Mouse (Mus musculus): ENCODE data around the gene Antxr1. TPM values are rescaled to one million over a fixed set of nuclear protein-coding genes. Genes with fewer than 3 reads are reported as not detected.

Antxr1 gene
- polyA plus RNA-seq, 1 experiment from 2014 or later = 10.3 TPM

DNA sequence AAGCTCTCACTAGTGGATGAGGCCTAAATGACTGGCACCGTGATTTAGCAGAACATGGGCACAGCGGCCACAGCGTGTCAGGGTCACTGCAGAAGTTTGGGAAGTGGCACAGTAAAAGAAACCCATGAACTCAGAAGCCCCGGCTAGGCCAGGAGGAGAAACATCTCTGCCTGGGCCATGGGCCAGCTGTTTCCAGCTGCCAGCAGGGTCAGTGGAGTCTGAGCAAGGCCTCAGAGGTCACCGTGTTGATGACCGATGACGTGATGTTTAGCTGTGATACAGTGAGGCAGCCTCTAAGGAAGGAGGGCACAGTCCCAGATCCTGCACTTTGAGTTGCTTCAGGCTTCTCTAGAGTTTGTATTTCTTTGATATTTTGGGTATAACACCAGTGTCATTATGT, 122.4 kb downstream of the Antxr1 start:
- 79% methylated on average over 7 of the region's 7 CpGs for WGBS
- no peaks in the 10 kb centered on the region for H3K27me3 ChIP-seq (ENCODE audit: control insufficient read depth, insufficient read depth, low read length)

DNA sequence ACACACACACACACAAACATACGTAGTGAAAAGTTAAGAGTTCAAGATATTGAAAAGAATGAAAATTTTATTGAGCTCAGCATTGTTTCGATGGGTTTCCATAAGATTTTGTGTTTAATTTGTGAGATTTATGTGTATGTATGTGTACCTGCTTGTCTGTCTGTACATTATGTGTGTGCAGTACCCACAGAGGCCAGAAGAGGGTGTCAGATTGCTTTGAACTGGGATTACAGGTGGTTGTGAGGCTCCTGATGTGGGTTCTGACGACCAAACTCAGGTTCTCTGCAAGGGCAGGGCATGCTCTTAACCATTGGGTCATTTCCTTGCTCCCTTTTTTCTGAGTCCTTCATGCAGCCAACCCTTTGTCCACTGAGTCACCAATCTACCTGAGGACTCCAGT, 124.1 kb downstream of the Antxr1 start:
- Histone ChIP-seq H3K4me2 (ENCODE audit: low read depth, low read length) (no peak overlapping the region), H3K36me3 (replicated peaks; ENCODE audit: control insufficient read depth, insufficient read depth, low read depth, low read length) (no peaks in the 10 kb centered on the region; the same call in 1 of the 2 replicates), H3K4me3 (ENCODE audit: low read depth, low read length) (no peak overlapping the region), H3K27me3 (ENCODE audit: control insufficient read depth, insufficient read depth, low read length) (no peaks in the 10 kb centered on the region), H3K9me3 (replicated peaks; ENCODE audit: control insufficient read depth, low read length) (no peaks in the 10 kb centered on the region), H3K27ac (replicated peaks; ENCODE audit: low read depth, low read length) (no peak overlapping the region), H3K4me1 (ENCODE audit: control insufficient read depth, insufficient read depth, low read length) (no peaks in the 10 kb centered on the region), H3K9ac (replicated peaks; ENCODE audit: low read length) (no peak overlapping the region)
- DNase-seq (ENCODE audit: low spot score) (no peak), ATAC-seq (replicated peaks; ENCODE audit: insufficient number of reproducible peaks, low FRiP score, low TSS enrichment, low read depth) (no peak)
- 81% methylated on average over 3 of the region's 3 CpGs for WGBS

More for the DNA sequence above, 122.4 kb downstream of the Antxr1 start:
- Histone ChIP-seq H3K4me3 (ENCODE audit: low read depth, low read length) (no peak overlapping the region), H3K27ac (replicated peaks; ENCODE audit: low read depth, low read length) (no peak overlapping the region), H3K36me3 (replicated peaks; ENCODE audit: control insufficient read depth, insufficient read depth, low read depth, low read length) (no peaks in the 10 kb centered on the region; the same call in 1 of the 2 replicates), H3K4me2 (ENCODE audit: low read depth, low read length) (no peak overlapping the region), H3K9ac (replicated peaks; ENCODE audit: low read length) (no peak overlapping the region), H3K4me1 (ENCODE audit: control insufficient read depth, insufficient read depth, low read length) (no peaks in the 10 kb centered on the region), H3K9me3 (replicated peaks; ENCODE audit: control insufficient read depth, low read length) (no peaks in the 10 kb centered on the region)
- ATAC-seq (replicated peaks; ENCODE audit: insufficient number of reproducible peaks, low FRiP score, low TSS enrichment, low read depth) (no peak), DNase-seq (ENCODE audit: low spot score) (no peak)

GRCm38 (mm10) chr6:87207373-87207982, 128.1 kb downstream of the Antxr1 start:
- H3K4me3 ChIP-seq (ENCODE audit: low read depth, low read length) = no peak overlapping the region
- H3K4me2 ChIP-seq (ENCODE audit: low read depth, low read length) = no peak overlapping the region
- 72% methylated on average over 13 of the region's 13 CpGs for WGBS
- DNase-seq (ENCODE audit: low spot score) = no peak
- H3K36me3 ChIP-seq (replicated peaks; ENCODE audit: control insufficient read depth, insufficient read depth, low read depth, low read length) = no peaks in the 10 kb centered on the region; the same call in 1 of the 2 replicates
- no peak overlapping the region for H3K9ac ChIP-seq (replicated peaks; ENCODE audit: low read length)
- no peak overlapping the region for H3K27ac ChIP-seq (replicated peaks; ENCODE audit: low read depth, low read length)
- no peaks in the 10 kb centered on the region for H3K4me1 ChIP-seq (ENCODE audit: control insufficient read depth, insufficient read depth, low read length)
- ATAC-seq (replicated peaks; ENCODE audit: insufficient number of reproducible peaks, low FRiP score, low TSS enrichment, low read depth) = no peak
- no peaks in the 10 kb centered on the region for H3K27me3 ChIP-seq (ENCODE audit: control insufficient read depth, insufficient read depth, low read length)
- no peaks in the 10 kb centered on the region for H3K9me3 ChIP-seq (replicated peaks; ENCODE audit: control insufficient read depth, low read length)

DNA sequence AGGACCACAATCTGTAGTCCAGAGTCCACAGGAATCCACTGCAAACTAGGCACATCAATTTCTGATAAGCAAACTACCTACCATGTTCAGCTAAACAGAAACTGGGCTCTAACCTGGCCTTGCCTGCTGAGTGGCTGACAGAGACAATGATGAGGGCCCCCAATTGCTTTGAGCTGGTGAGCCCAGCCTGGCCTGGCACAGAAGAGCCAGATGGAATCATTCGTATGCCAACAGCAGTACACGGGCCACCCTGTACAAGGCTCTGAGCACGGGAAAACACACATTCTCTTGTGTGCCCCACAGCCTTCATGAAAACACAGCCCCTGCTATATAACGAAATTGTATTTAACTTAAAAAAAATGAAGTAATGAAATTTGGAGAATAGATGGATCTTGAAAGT, 128.8 kb downstream of the Antxr1 start:
- no peak for DNase-seq (ENCODE audit: low spot score)

GRCm38 (mm10) chr6:87203467-87203866, 132.2 kb downstream of the Antxr1 start:
- Histone ChIP-seq H3K36me3 (replicated peaks; ENCODE audit: control insufficient read depth, insufficient read depth, low read depth, low read length) (no peaks in the 10 kb centered on the region), H3K27me3 (ENCODE audit: control insufficient read depth, insufficient read depth, low read length) (no peaks in the 10 kb centered on the region), H3K4me1 (ENCODE audit: control insufficient read depth, insufficient read depth, low read length) (no peaks in the 10 kb centered on the region), H3K9me3 (replicated peaks; ENCODE audit: control insufficient read depth, low read length) (no peaks in the 10 kb centered on the region), H3K4me3 (ENCODE audit: low read depth, low read length) (no peak overlapping the region), H3K4me2 (ENCODE audit: low read depth, low read length) (no peak overlapping the region), H3K9ac (replicated peaks; ENCODE audit: low read length) (no peak overlapping the region), H3K27ac (replicated peaks; ENCODE audit: low read depth, low read length) (no peak overlapping the region)
- DNase-seq (ENCODE audit: low spot score) (no peak), ATAC-seq (replicated peaks; ENCODE audit: insufficient number of reproducible peaks, low FRiP score, low TSS enrichment, low read depth) (no peak)
- 69% methylated on average over 4 of the region's 4 CpGs for WGBS

More for the DNA sequence above, 128.8 kb downstream of the Antxr1 start:
- Histone ChIP-seq H3K27me3 (ENCODE audit: control insufficient read depth, insufficient read depth, low read length) (no peaks in the 10 kb centered on the region), H3K4me2 (ENCODE audit: low read depth, low read length) (no peak overlapping the region), H3K9ac (replicated peaks; ENCODE audit: low read length) (no peak overlapping the region), H3K4me1 (ENCODE audit: control insufficient read depth, insufficient read depth, low read length) (no peaks in the 10 kb centered on the region), H3K9me3 (replicated peaks; ENCODE audit: control insufficient read depth, low read length) (no peaks in the 10 kb centered on the region), H3K27ac (replicated peaks; ENCODE audit: low read depth, low read length) (no peak overlapping the region), H3K4me3 (ENCODE audit: low read depth, low read length) (no peak overlapping the region), H3K36me3 (replicated peaks; ENCODE audit: control insufficient read depth, insufficient read depth, low read depth, low read length) (no peaks in the 10 kb centered on the region)
- WGBS = 91% methylated on average over 4 of the region's 4 CpGs
- no peak for ATAC-seq (replicated peaks; ENCODE audit: insufficient number of reproducible peaks, low FRiP score, low TSS enrichment, low read depth)

GRCm38 (mm10) chr6:87203065-87203464, 132.6 kb downstream of the Antxr1 start:
- no peaks in the 10 kb centered on the region for H3K9me3 ChIP-seq (replicated peaks; ENCODE audit: control insufficient read depth, low read length)
- no peak overlapping the region for H3K9ac ChIP-seq (replicated peaks; ENCODE audit: low read length)
- no peak overlapping the region for H3K4me3 ChIP-seq (ENCODE audit: low read depth, low read length)
- no peak for ATAC-seq (replicated peaks; ENCODE audit: insufficient number of reproducible peaks, low FRiP score, low TSS enrichment, low read depth)
- H3K4me1 ChIP-seq (ENCODE audit: control insufficient read depth, insufficient read depth, low read length) = no peaks in the 10 kb centered on the region
- no peak for DNase-seq (ENCODE audit: low spot score)
- H3K27me3 ChIP-seq (ENCODE audit: control insufficient read depth, insufficient read depth, low read length) = no peaks in the 10 kb centered on the region
- WGBS = 74% methylated on average over 2 of the region's 2 CpGs
- H3K27ac ChIP-seq (replicated peaks; ENCODE audit: low read depth, low read length) = no peak overlapping the region
- no peak overlapping the region for H3K4me2 ChIP-seq (ENCODE audit: low read depth, low read length)
- no peaks in the 10 kb centered on the region for H3K36me3 ChIP-seq (replicated peaks; ENCODE audit: control insufficient read depth, insufficient read depth, low read depth, low read length)

DNA sequence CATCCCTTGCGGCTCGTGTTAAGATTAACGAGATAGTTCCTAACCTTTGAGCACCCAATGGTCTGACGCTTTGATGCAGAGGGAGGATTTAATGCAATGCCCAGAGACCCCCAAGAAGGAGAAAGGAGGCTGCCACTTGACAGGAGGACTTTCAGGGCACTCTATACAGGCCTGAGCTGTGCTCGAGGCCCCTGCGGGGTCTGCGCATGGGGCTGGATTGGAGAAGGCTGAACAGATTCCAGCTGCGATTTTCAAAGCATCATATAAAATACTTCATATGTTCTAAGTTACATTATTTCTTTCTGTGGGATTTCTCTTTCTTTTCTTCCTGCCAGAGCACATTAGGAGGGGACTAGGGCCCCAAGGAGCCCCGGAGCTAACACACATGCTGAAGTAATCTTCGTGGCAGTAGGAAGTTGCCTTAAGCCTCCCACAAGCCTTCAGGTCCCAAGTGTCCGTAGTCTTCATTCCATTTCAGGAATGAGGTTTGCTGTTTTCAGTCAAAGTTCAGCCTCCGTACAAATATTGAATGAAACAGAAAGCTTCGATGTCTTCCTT, 133.5 kb downstream of the Antxr1 start:
- Histone ChIP-seq H3K4me3 (ENCODE audit: low read depth, low read length) (no peak overlapping the region), H3K9ac (replicated peaks; ENCODE audit: low read length) (no peak overlapping the region), H3K27me3 (ENCODE audit: control insufficient read depth, insufficient read depth, low read length) (no peaks in the 10 kb centered on the region), H3K4me2 (ENCODE audit: low read depth, low read length) (no peak overlapping the region), H3K4me1 (ENCODE audit: control insufficient read depth, insufficient read depth, low read length) (no peaks in the 10 kb centered on the region), H3K27ac (replicated peaks; ENCODE audit: low read depth, low read length) (peak overlapping the region; percentile 47; the same call in 1 of the 2 replicates), H3K36me3 (replicated peaks; ENCODE audit: control insufficient read depth, insufficient read depth, low read depth, low read length) (no peaks in the 10 kb centered on the region), H3K9me3 (replicated peaks; ENCODE audit: control insufficient read depth, low read length) (no peaks in the 10 kb centered on the region)
- 75% methylated on average over 13 of the region's 13 CpGs for WGBS
- ATAC-seq (replicated peaks; ENCODE audit: insufficient number of reproducible peaks, low FRiP score, low TSS enrichment, low read depth) (no peak), DNase-seq (ENCODE audit: low spot score) (peak; percentile 11)

DNA sequence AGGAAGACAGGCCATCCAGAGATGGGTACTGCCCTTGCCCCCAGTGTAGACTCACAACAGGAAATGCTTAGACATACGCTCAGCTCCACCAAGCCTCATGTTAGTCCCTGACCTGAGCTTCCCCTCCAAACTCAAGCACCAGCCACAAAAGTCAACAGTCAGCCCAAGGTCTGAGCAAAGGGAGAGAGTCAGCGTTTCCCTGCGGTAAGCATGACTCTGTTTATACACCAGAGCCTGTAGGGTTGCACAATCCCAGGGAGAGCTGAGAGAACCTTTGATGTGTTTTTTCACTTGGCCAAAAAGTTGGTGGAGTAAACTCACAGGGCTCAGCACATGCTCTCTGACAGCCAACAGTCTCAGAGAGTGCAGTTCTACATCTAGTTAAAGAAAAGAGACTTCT, 145.9 kb downstream of the Antxr1 start:
- H3K4me3 ChIP-seq (ENCODE audit: low read depth, low read length) = no peak overlapping the region
- no peaks in the 10 kb centered on the region for H3K36me3 ChIP-seq (replicated peaks; ENCODE audit: control insufficient read depth, insufficient read depth, low read depth, low read length)
- H3K4me2 ChIP-seq (ENCODE audit: low read depth, low read length) = no peak overlapping the region
- 65% methylated on average over 3 of the region's 3 CpGs for WGBS
- ATAC-seq (replicated peaks; ENCODE audit: insufficient number of reproducible peaks, low FRiP score, low TSS enrichment, low read depth) (no peak), DNase-seq (ENCODE audit: low spot score) (no peak)
- H3K27ac ChIP-seq (replicated peaks; ENCODE audit: low read depth, low read length) = no peak overlapping the region
- H3K27me3 ChIP-seq (ENCODE audit: control insufficient read depth, insufficient read depth, low read length) = no peaks in the 10 kb centered on the region
- H3K4me1 ChIP-seq (ENCODE audit: control insufficient read depth, insufficient read depth, low read length) = no peaks in the 10 kb centered on the region; the same call in 1 of the 2 replicates
- H3K9ac ChIP-seq (replicated peaks; ENCODE audit: low read length) = no peak overlapping the region
- H3K9me3 ChIP-seq (replicated peaks; ENCODE audit: control insufficient read depth, low read length) = no peaks in the 10 kb centered on the region

All from embryonic facial prominence, embryonic 11.5 days (tissue).